Mouse (Mus musculus): ENCODE data around the gene Rbbp5. TPM values are rescaled to one million over a fixed set of nuclear protein-coding genes. Genes with fewer than 3 reads are reported as not detected.
"Not testable (repeated sequence)": the region's sequence is repeated elsewhere in the genome, so short reads cannot be mapped to it uniquely, and the experiment has no call there.

Rbbp5 gene
- total RNA-seq (2017): 43.2 to 84.5 TPM (median 75.7 TPM) in 3 replicates

- peak; percentile 87 for ATAC-seq (replicated peaks; ENCODE audit: insufficient number of reproducible peaks, low FRiP score, low TSS enrichment, poor library complexity, severe bottlenecking)
These were observed at the start of gene Rbbp5 for GRCm38 (mm10) chr1:132476928-132477691. TSS of gene Rbbp5 (plus strand) at chr1:132477365.

GRCm38 (mm10) chr1:132430818-132431217 is 46.3 kb upstream of the Rbbp5 start:
- no peak for ATAC-seq (replicated peaks; ENCODE audit: insufficient number of reproducible peaks, low FRiP score, low TSS enrichment, poor library complexity, severe bottlenecking)

GRCm38 (mm10) chr1:132431716-132432115 is 45.4 kb upstream of the Rbbp5 start:
- no peak for ATAC-seq (replicated peaks; ENCODE audit: insufficient number of reproducible peaks, low FRiP score, low TSS enrichment, poor library complexity, severe bottlenecking)

- ATAC-seq (replicated peaks; ENCODE audit: insufficient number of reproducible peaks, low FRiP score, low TSS enrichment, poor library complexity, severe bottlenecking): no peak
These were observed 43.8 kb upstream of the Rbbp5 start for GRCm38 (mm10) chr1:132433349-132433748.

GRCm38 (mm10) chr1:132434032-132434431 is 43.1 kb upstream of the Rbbp5 start:
- no peak for ATAC-seq (replicated peaks; ENCODE audit: insufficient number of reproducible peaks, low FRiP score, low TSS enrichment, poor library complexity, severe bottlenecking)

- no peak for ATAC-seq (replicated peaks; ENCODE audit: insufficient number of reproducible peaks, low FRiP score, low TSS enrichment, poor library complexity, severe bottlenecking)
These were observed 40.7 kb upstream of the Rbbp5 start for GRCm38 (mm10) chr1:132436320-132436958.

GRCm38 (mm10) chr1:132436960-132437359 is 40.2 kb upstream of the Rbbp5 start:
- ATAC-seq (replicated peaks; ENCODE audit: insufficient number of reproducible peaks, low FRiP score, low TSS enrichment, poor library complexity, severe bottlenecking): no peak

- peak; percentile 54; the same call in 1 of the 2 replicates for ATAC-seq (replicated peaks; ENCODE audit: insufficient number of reproducible peaks, low FRiP score, low TSS enrichment, poor library complexity, severe bottlenecking)
These were observed 39.8 kb upstream of the Rbbp5 start for GRCm38 (mm10) chr1:132437389-132437788.

- no peak for ATAC-seq (replicated peaks; ENCODE audit: insufficient number of reproducible peaks, low FRiP score, low TSS enrichment, poor library complexity, severe bottlenecking)
These were observed 36.2 kb upstream of the Rbbp5 start for GRCm38 (mm10) chr1:132440896-132441435.

GRCm38 (mm10) chr1:132449742-132450141 is 27.4 kb upstream of the Rbbp5 start:
- ATAC-seq (replicated peaks; ENCODE audit: insufficient number of reproducible peaks, low FRiP score, low TSS enrichment, poor library complexity, severe bottlenecking): no peak

- no peak for ATAC-seq (replicated peaks; ENCODE audit: insufficient number of reproducible peaks, low FRiP score, low TSS enrichment, poor library complexity, severe bottlenecking)
These were observed 12.5 kb upstream of the Rbbp5 start for GRCm38 (mm10) chr1:132464651-132465050.

GRCm38 (mm10) chr1:132468926-132469325 is 8.2 kb upstream of the Rbbp5 start:
- ATAC-seq (replicated peaks; ENCODE audit: insufficient number of reproducible peaks, low FRiP score, low TSS enrichment, poor library complexity, severe bottlenecking): no peak

- ATAC-seq (replicated peaks; ENCODE audit: insufficient number of reproducible peaks, low FRiP score, low TSS enrichment, poor library complexity, severe bottlenecking): no peak
These were observed 7.6 kb upstream of the Rbbp5 start for GRCm38 (mm10) chr1:132469519-132469918.

GRCm38 (mm10) chr1:132470031-132470430 is 7.1 kb upstream of the Rbbp5 start:
- not testable (repeated sequence) for ATAC-seq (replicated peaks; ENCODE audit: insufficient number of reproducible peaks, low FRiP score, low TSS enrichment, poor library complexity, severe bottlenecking)

GRCm38 (mm10) chr1:132471032-132471431 is 6.1 kb upstream of the Rbbp5 start:
- ATAC-seq (replicated peaks; ENCODE audit: insufficient number of reproducible peaks, low FRiP score, low TSS enrichment, poor library complexity, severe bottlenecking): no peak; the same call in 1 of the 2 replicates

GRCm38 (mm10) chr1:132471499-132471898 is 5.7 kb upstream of the Rbbp5 start:
- no peak for ATAC-seq (replicated peaks; ENCODE audit: insufficient number of reproducible peaks, low FRiP score, low TSS enrichment, poor library complexity, severe bottlenecking)

GRCm38 (mm10) chr1:132472537-132472936 is 4.6 kb upstream of the Rbbp5 start:
- ATAC-seq (replicated peaks; ENCODE audit: insufficient number of reproducible peaks, low FRiP score, low TSS enrichment, poor library complexity, severe bottlenecking): no peak

GRCm38 (mm10) chr1:132474496-132474895 is 2.7 kb upstream of the Rbbp5 start:
- ATAC-seq (replicated peaks; ENCODE audit: insufficient number of reproducible peaks, low FRiP score, low TSS enrichment, poor library complexity, severe bottlenecking): no peak

GRCm38 (mm10) chr1:132476575-132476927 is 614 bp upstream of the Rbbp5 start:
- 0 out of 2 replicates have a peak, but pooled peaks have one; percentile 19 for ATAC-seq (replicated peaks; ENCODE audit: insufficient number of reproducible peaks, low FRiP score, low TSS enrichment, poor library complexity, severe bottlenecking)

- ATAC-seq (replicated peaks; ENCODE audit: insufficient number of reproducible peaks, low FRiP score, low TSS enrichment, poor library complexity, severe bottlenecking): no peak
These were observed 2.3 kb downstream of the Rbbp5 start for GRCm38 (mm10) chr1:132479438-132479837.
